Mouse (Mus musculus): Measurements from ENCODE around the gene Nek2. TPM values are rescaled to one million over a fixed set of nuclear protein-coding genes. Genes with fewer than 3 reads are reported as not detected.

Nek2 gene
- polyA plus RNA-seq, 1 experiment from 2014 or later, result 49.4 TPM

GRCm38 (mm10) chr1:191863833-191864550 is 42.7 kb downstream of the Nek2 start:
- Histone ChIP-seq H3K4me3 (no peak overlapping the region), H3K27me3 (replicated peaks) (peaks cover 16% of the 10 kb centered on the region; the same call in 1 of the 2 replicates), H3K36me3 (no peaks in the 10 kb centered on the region), H3K4me1 (no peaks in the 10 kb centered on the region; the same call in none of the 2 replicates), H3K9me3 (replicated peaks) (no peaks in the 10 kb centered on the region), H3K9ac (no peak overlapping the region), H3K27ac (no peak overlapping the region), H3K4me2 (no peak overlapping the region)
- 61% methylated on average over 4 of the region's 4 CpGs for WGBS (ENCODE audit: insufficient replicate concordance)
- ATAC-seq, result no peak

DNA sequence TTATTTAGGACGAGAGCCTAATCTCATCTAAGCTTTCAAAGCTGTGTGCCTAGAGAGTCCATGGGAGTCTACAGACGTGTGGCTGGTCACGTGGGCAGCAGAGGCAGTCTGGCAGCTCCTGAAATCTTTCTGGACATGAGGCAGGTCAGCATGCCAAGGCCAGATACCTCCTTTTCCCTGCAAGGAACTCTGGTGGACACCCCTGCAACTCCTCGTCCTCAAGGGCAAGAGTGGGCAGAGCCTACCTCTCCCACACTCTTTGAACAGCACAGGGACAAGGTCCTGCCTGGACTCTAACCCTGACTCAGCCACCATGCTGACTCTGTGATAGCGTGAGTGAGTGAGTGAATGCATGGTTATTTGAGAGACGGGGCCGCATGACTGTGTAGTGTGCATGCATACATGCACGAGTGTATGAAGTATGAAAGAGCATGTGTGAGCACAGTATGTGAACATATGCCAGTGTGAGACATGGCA is 43.3 kb downstream of the Nek2 start:
- no peaks in the 10 kb centered on the region for H3K9me3 ChIP-seq (replicated peaks)
- peaks cover 16% of the 10 kb centered on the region; the same call in 1 of the 2 replicates for H3K27me3 ChIP-seq (replicated peaks)
- H3K27ac ChIP-seq, result no peak overlapping the region
- H3K36me3 ChIP-seq, result no peaks in the 10 kb centered on the region
- ATAC-seq, result no peak
- H3K4me1 ChIP-seq, result no peaks in the 10 kb centered on the region; the same call in none of the 2 replicates
- no peak overlapping the region for H3K4me3 ChIP-seq
- no peak overlapping the region for H3K4me2 ChIP-seq
- 67% methylated on average over 8 of the region's 8 CpGs for WGBS (ENCODE audit: insufficient replicate concordance)
- no peak overlapping the region for H3K9ac ChIP-seq

GRCm38 (mm10) chr1:191872076-191872710 is 50.9 kb downstream of the Nek2 start:
- Histone ChIP-seq H3K4me3 (no peak overlapping the region), H3K4me1 (peaks cover 29% of the 10 kb centered on the region), H3K36me3 (no peaks in the 10 kb centered on the region), H3K27me3 (replicated peaks) (peaks cover 54% of the 10 kb centered on the region), H3K9me3 (replicated peaks) (no peaks in the 10 kb centered on the region), H3K4me2 (no peak overlapping the region), H3K27ac (no peak overlapping the region), H3K9ac (no peak overlapping the region; the same call in 1 of the 2 replicates)
- WGBS (ENCODE audit: insufficient replicate concordance), result 59% methylated on average over 6 of the region's 6 CpGs
- no peak for ATAC-seq

GRCm38 (mm10) chr1:191875006-191875405 is 53.8 kb downstream of the Nek2 start:
- no peak overlapping the region for H3K4me3 ChIP-seq
- 0 out of 2 replicates have a peak overlapping the region, but pooled peaks have one; percentile 22 for H3K4me2 ChIP-seq
- peaks cover 64% of the 10 kb centered on the region for H3K27me3 ChIP-seq (replicated peaks)
- no peaks in the 10 kb centered on the region for H3K36me3 ChIP-seq
- peaks cover 56% of the 10 kb centered on the region for H3K4me1 ChIP-seq
- H3K9ac ChIP-seq, result no peak overlapping the region
- 0 out of 2 replicates have a peak overlapping the region, but pooled peaks have one; percentile 20 for H3K27ac ChIP-seq
- H3K9me3 ChIP-seq (replicated peaks), result no peaks in the 10 kb centered on the region
- ATAC-seq, result peak; percentile 40
- WGBS (ENCODE audit: insufficient replicate concordance), result 46% methylated on average over 7 of the region's 7 CpGs

GRCm38 (mm10) chr1:191875683-191876305 is 54.5 kb downstream of the Nek2 start:
- ATAC-seq, result peak; percentile 69
- peaks cover 64% of the 10 kb centered on the region for H3K4me1 ChIP-seq
- 0 out of 2 replicates have a peak overlapping the region, but pooled peaks have one; percentile 20 for H3K27ac ChIP-seq
- no peaks in the 10 kb centered on the region for H3K9me3 ChIP-seq (replicated peaks)
- no peak overlapping the region for H3K4me3 ChIP-seq
- H3K9ac ChIP-seq, result no peak overlapping the region
- peak overlapping the region; percentile 22; the same call in 1 of the 2 replicates for H3K4me2 ChIP-seq
- H3K36me3 ChIP-seq, result no peaks in the 10 kb centered on the region
- WGBS (ENCODE audit: insufficient replicate concordance), result 34% methylated on average over 9 of the region's 9 CpGs
- peaks cover 64% of the 10 kb centered on the region for H3K27me3 ChIP-seq (replicated peaks)

DNA sequence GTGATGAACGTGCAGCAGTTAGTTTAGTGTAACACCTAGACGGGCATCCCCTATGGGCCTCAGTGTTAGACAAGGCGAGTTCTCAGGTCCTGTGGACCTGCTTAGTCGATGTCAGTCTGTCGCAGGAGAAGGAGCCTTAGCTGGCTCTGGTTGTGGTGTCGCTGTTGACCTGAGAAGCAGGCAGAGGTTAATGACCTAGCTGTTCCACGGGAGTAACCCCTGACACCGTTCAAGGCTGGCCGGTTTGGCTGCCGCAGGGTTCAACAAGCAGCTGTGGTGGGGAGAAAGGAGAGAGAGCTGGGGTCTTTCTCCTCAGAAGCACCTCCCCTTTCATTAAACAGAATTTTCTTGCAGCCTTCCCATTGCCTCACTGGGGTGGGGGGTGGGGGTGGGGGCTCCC is 56.4 kb downstream of the Nek2 start:
- Histone ChIP-seq H3K4me3 (no peak overlapping the region), H3K4me1 (peaks cover 83% of the 10 kb centered on the region), H3K9me3 (replicated peaks) (no peaks in the 10 kb centered on the region), H3K27me3 (replicated peaks) (peaks cover 57% of the 10 kb centered on the region), H3K9ac (no peak overlapping the region), H3K4me2 (no peak overlapping the region), H3K27ac (no peak overlapping the region), H3K36me3 (no peaks in the 10 kb centered on the region)
- 62% methylated on average over 10 of the region's 10 CpGs for WGBS (ENCODE audit: insufficient replicate concordance)
- ATAC-seq, result no peak

GRCm38 (mm10) chr1:191878518-191878921 is 57.3 kb downstream of the Nek2 start:
- H3K4me3 ChIP-seq, result no peak overlapping the region
- H3K27ac ChIP-seq, result no peak overlapping the region
- H3K9me3 ChIP-seq (replicated peaks), result no peaks in the 10 kb centered on the region
- H3K4me2 ChIP-seq, result no peak overlapping the region
- H3K27me3 ChIP-seq (replicated peaks), result peaks cover 49% of the 10 kb centered on the region
- WGBS (ENCODE audit: insufficient replicate concordance), result 64% methylated on average over 4 of the region's 4 CpGs
- no peak for ATAC-seq
- peaks cover 92% of the 10 kb centered on the region for H3K4me1 ChIP-seq
- H3K9ac ChIP-seq, result no peak overlapping the region
- H3K36me3 ChIP-seq, result no peaks in the 10 kb centered on the region

DNA sequence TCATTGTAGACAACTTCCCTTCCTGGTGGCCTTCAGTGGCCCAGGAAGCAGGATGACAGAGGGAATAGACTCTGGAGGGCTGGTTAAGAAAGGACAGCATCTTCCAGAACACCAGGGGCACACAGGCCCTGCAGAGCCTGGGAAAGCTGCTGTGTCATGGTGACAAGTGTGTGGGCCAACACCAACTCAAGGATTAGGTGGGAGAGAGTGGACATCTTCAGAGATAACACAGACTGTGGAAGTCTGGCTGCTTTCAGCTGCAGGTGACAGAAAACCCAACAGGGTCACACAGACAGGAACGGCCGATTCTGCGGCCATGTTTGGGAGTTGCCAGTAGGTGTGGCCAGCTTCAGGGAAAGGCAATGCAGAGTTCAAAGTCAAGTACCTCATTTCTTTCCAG is 59.0 kb downstream of the Nek2 start:
- Histone ChIP-seq H3K27me3 (replicated peaks) (peaks cover 32% of the 10 kb centered on the region), H3K9ac (peak overlapping the region; percentile 44), H3K4me2 (peak overlapping the region; percentile 52), H3K27ac (peak overlapping the region; percentile 79), H3K36me3 (no peaks in the 10 kb centered on the region), H3K4me1 (peaks cover 86% of the 10 kb centered on the region), H3K4me3 (no peak overlapping the region), H3K9me3 (replicated peaks) (no peaks in the 10 kb centered on the region)
- ATAC-seq, result peak; percentile 72
- 48% methylated on average over 3 of the region's 3 CpGs for WGBS (ENCODE audit: insufficient replicate concordance)

- H3K4me2 ChIP-seq, result peak overlapping the region; percentile 52
- H3K27ac ChIP-seq, result peak overlapping the region; percentile 79
- no peak overlapping the region for H3K4me3 ChIP-seq
- H3K27me3 ChIP-seq (replicated peaks), result peaks cover 25% of the 10 kb centered on the region
- WGBS (ENCODE audit: insufficient replicate concordance), result 17% methylated on average over 8 of the region's 8 CpGs
- no peaks in the 10 kb centered on the region for H3K9me3 ChIP-seq (replicated peaks)
- peak overlapping the region; percentile 44 for H3K9ac ChIP-seq
- peaks cover 78% of the 10 kb centered on the region for H3K4me1 ChIP-seq
- peak; percentile 11; the same call in 1 of the 2 replicates for ATAC-seq
- no peaks in the 10 kb centered on the region for H3K36me3 ChIP-seq
These were observed 59.8 kb downstream of the Nek2 start for GRCm38 (mm10) chr1:191880921-191881609.

DNA sequence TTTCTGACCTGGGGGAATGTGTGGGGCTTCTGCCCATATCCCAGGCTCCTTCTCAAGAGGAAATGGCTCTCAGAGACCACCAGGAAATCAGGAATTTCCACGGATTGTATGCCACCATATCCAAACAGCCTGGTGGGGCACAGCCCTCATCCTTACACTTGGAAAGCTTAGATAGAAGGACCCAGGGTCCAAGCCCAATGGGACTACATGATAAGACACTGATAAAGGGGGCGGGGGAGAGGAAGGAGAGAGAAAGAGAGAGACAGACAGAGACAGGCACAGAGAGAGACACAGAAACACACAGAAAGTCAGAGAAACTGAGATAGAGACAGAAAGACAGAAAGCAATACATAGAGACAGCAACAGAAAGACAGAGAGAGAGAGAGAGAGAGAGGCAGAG is 60.4 kb downstream of the Nek2 start:
- Histone ChIP-seq H3K27me3 (replicated peaks) (peaks cover 19% of the 10 kb centered on the region), H3K4me2 (peak overlapping the region; percentile 52), H3K27ac (peak overlapping the region; percentile 79), H3K4me3 (no peak overlapping the region; the same call in 1 of the 2 replicates), H3K9ac (peak overlapping the region; percentile 44), H3K4me1 (peaks cover 72% of the 10 kb centered on the region), H3K36me3 (no peaks in the 10 kb centered on the region), H3K9me3 (replicated peaks) (no peaks in the 10 kb centered on the region)
- ATAC-seq, result peak; percentile 59
- WGBS (ENCODE audit: insufficient replicate concordance), result 18% methylated on average over 2 of the region's 2 CpGs

Measured in liver, embryonic 12.5 days (tissue).